Comparison of ENCODE assay signal across 27 mouse cellular contexts in the genomic region with DNA sequence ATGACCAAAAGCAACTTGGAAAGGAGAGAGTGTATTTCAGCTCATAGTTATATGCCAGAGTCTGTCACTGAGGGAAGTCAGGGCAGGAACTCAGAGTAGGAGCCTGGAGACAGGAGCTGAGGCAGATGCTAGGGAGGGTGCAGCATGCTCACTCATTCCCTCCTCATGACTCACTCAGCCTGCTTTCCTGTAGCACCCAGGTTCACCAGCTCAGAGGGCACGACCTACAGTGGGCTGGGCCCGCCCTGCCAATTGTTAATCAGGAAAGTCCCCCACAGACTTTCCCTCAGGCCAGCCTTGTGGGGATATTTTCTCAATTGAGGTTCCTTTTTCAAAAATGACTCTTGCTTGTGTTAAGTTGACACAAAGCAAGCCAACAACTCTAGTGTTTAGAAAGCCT. TPM values are rescaled to one million over a fixed set of nuclear protein-coding genes. Genes with fewer than 3 reads are reported as not detected.
DNase-seq lines count a peak whose midpoint lies in the region; ATAC-seq and TF ChIP-seq lines count a peak whose summit lies in the region.
"Had no signal": no experiment of that assay in that cellular context is flagged by ENCODE, and none has a peak within 500 bp of the region (broad histone marks: within the 10 kb centered on the region; RNA-seq: fewer than 3 reads in every experiment).

No protein-coding gene starts in this region.

- intact Hi-C loops in heart, adult 2 months (cut with DNase I), result no loop called here

- H3K79me2 ChIP-seq in heart, adult 2 months (replicated peaks; ENCODE audit: control insufficient read depth, insufficient read depth, low read length), result no peaks in the 10 kb centered on the region
- H3K79me2 ChIP-seq in CH12.LX (replicated peaks; ENCODE audit: control insufficient read depth, extremely low read depth, insufficient read depth, poor library complexity, severe bottlenecking), result no peaks in the 10 kb centered on the region

- H3K27me3 ChIP-seq in heart, adult 2 months (ENCODE audit: control insufficient read depth, insufficient read depth, low read length), result no peaks in the 10 kb centered on the region
- no peaks in the 10 kb centered on the region for H3K27me3 ChIP-seq in CH12.LX (replicated peaks)
- H3K27me3 ChIP-seq in Patski, result no peaks in the 10 kb centered on the region
- H3K27me3 ChIP-seq: heart, embryonic 12.5 days; heart, embryonic 15.5 days; hindbrain, embryonic 13.5 days; intestine, embryonic 15.5 days had no signal

- no peaks in the 10 kb centered on the region for H3K9me3 ChIP-seq in CH12.LX (replicated peaks; ENCODE audit: low read length)
- H3K9me3 ChIP-seq: heart, embryonic 12.5 days; heart, embryonic 15.5 days; hindbrain, embryonic 10.5 days; hindbrain, embryonic 13.5 days; intestine, embryonic 15.5 days had no signal

- POLR2A ChIA-PET in Patski (lab: Charles Lee), result no interaction called here

- TF ChIP-seq EP300 in heart, adult 2 months (IDR thresholded peaks at IDR 0.05; ENCODE audit: insufficient read depth, low read depth, low read length), result no peak
- no peak for TF ChIP-seq EP300 in CH12.LX (IDR thresholded peaks at IDR 0.05; ENCODE audit: low read length)

- no peak overlapping the region for H3K4me3 ChIP-seq in heart, adult 2 months
- no peak overlapping the region for H3K4me3 ChIP-seq in CH12.LX (replicated peaks in 1 of 3; ENCODE audit: low read depth in 2 of 3, low read length in 2 of 3, poor library complexity in 1 of 3)
- H3K4me3 ChIP-seq: heart, embryonic 12.5 days; heart, embryonic 15.5 days; hindbrain, embryonic 10.5 days; hindbrain, embryonic 13.5 days; intestine, embryonic 15.5 days had no signal

- TF ChIP-seq CTCF in heart, adult 2 months (IDR thresholded peaks at IDR 0.05), result no peak
- TF ChIP-seq CTCF in CH12.LX (conservative IDR thresholded peaks at IDR 0.05 in 1 of 2, IDR thresholded peaks at IDR 0.05 in 1 of 2; ENCODE audit: low read depth in 2 of 2, low read length in 2 of 2) (no peak), Patski (IDR thresholded peaks at IDR 0.05) (no peak)

- peak; percentile 72 for DNase-seq in heart, adult 11 months
- no peak for DNase-seq in heart, adult 2 months
- peak; percentile 83 for DNase-seq in 3T3-L1 (ENCODE audit: low read depth, low spot score)
- DNase-seq in CH12.LX (ENCODE audit: extremely low read depth), result peak; percentile 70
- DNase-seq in Patski (ENCODE audit: low read depth, low spot score), result peak; percentile 30
- DNase-seq in kidney, postnatal 4 days, result no peak
- no peak for DNase-seq in ovary, adult 18-20 months (ENCODE audit: low spot score)
- DNase-seq: adrenal gland, postnatal 10 days; adrenal gland, postnatal 36 days; cerebellum, adult 18-20 months; cerebellum, adult 9-10 months; cerebellum, postnatal 14 days; gastrocnemius, postnatal 10 days; gastrocnemius, postnatal 36 days; heart, postnatal 10 days; heart, postnatal 36 days; kidney, adult 11 months; kidney, adult 8-10 months had no signal

- CTCF ChIA-PET in Patski (lab: Charles Lee), result interaction anchor here (1.1 to 1.6 kb wide), 2 partner anchors 12 to 42 kb away, joined by 3 to 9 read pairs; no protein-coding TSS in a partner anchor

- no peaks in the 10 kb centered on the region for H3K4me1 ChIP-seq in heart, adult 2 months (ENCODE audit: control insufficient read depth, insufficient read depth, low read length)
- H3K4me1 ChIP-seq in CH12.LX (ENCODE audit: control insufficient read depth in 1 of 2, insufficient read depth in 2 of 2), result peaks cover 5 to 32% of the 10 kb centered on the region in 2 experiments
- H3K4me1 ChIP-seq: heart, embryonic 12.5 days; heart, embryonic 15.5 days; hindbrain, embryonic 10.5 days; hindbrain, embryonic 13.5 days; intestine, embryonic 15.5 days had no signal

- dilution Hi-C loops in CH12.LX (cut with MboI; ENCODE audit: extremely low pct_ligation_motif_present, extremely low pct_unique_long_range_greater_than_20kb, low sequenced_read_pairs), result no loop called here

- TF ChIP-seq POLR2A in heart, adult 2 months (IDR thresholded peaks at IDR 0.05; ENCODE audit: insufficient read depth, low read depth, low read length), result no peak
- no peak for TF ChIP-seq POLR2A in CH12.LX (IDR thresholded peaks at IDR 0.05; ENCODE audit: low read depth, low read length)

- no peak overlapping the region for H3K4me2 ChIP-seq in CH12.LX (ENCODE audit: insufficient read depth, low read depth, poor library complexity, severe bottlenecking)
- H3K4me2 ChIP-seq: heart, embryonic 12.5 days; heart, embryonic 15.5 days; hindbrain, embryonic 13.5 days; intestine, embryonic 15.5 days had no signal

- no peak overlapping the region for H3K27ac ChIP-seq in heart, adult 2 months
- no peak overlapping the region for H3K27ac ChIP-seq in CH12.LX (ENCODE audit: insufficient read depth, low read depth)
- H3K27ac ChIP-seq: heart, embryonic 15.5 days; hindbrain, embryonic 10.5 days; hindbrain, embryonic 13.5 days; intestine, embryonic 15.5 days had no signal

- H3K36me3 ChIP-seq in heart, adult 2 months (ENCODE audit: control insufficient read depth, insufficient read depth, low read length), result peaks cover 3% of the 10 kb centered on the region; the same call in 1 of the 2 replicates
- H3K36me3 ChIP-seq in CH12.LX (replicated peaks in 1 of 2; ENCODE audit: control insufficient read depth in 1 of 2, insufficient read depth in 1 of 2, low read length in 1 of 2), result peaks cover 43 to 73% of the 10 kb centered on the region in 2 experiments

- no peak for ATAC-seq in Patski
- no peak for ATAC-seq in erythroid progenitor cell, adult 5-6 weeks (replicated peaks; ENCODE audit: low FRiP score, poor library complexity, severe bottlenecking)
- ATAC-seq: CD4-positive, CD25-positive, alpha-beta regulatory T cell, adult 4 months; forebrain, embryonic 16.5 days; hindbrain, embryonic 16.5 days; intestine, embryonic 15.5 days had no signal

- no peak for TF ChIP-seq RAD21 in CH12.LX (IDR thresholded peaks at IDR 0.05; ENCODE audit: low read depth, low read length)

- no peak overlapping the region for H3K9ac ChIP-seq in heart, adult 2 months (ENCODE audit: low read depth, low read length)
- H3K9ac ChIP-seq in CH12.LX (ENCODE audit: insufficient read depth, low read depth), result no peak overlapping the region
- H3K9ac ChIP-seq: heart, embryonic 12.5 days; heart, embryonic 15.5 days; hindbrain, embryonic 13.5 days; intestine, embryonic 15.5 days had no signal

- in situ Hi-C loops in CH12.LX (cut with MboI; ENCODE audit: low pct_ligation_motif_present, low pct_unique_long_range_greater_than_20kb, low sequenced_read_pairs), result no loop called here
- in situ Hi-C loops in Patski (cut with MboI; ENCODE audit: low pct_unique_long_range_greater_than_20kb), result no loop called here

- WGBS in heart, adult 2 months, result 56% methylated on average over 2 of the region's 2 CpGs

TF ChIP-seq in CH12.LX, 34 proteins besides CTCF, POLR2A, EP300 and RAD21:
- TF ChIP-seq IRF4 (IDR thresholded peaks at IDR 0.05; ENCODE audit: low read depth, low read length) (0 out of 2 replicates have a peak, but pooled peaks have one; percentile 20), NELFE (IDR thresholded peaks at IDR 0.05; ENCODE audit: low read depth, low read length) (no peak), ETS1 (conservative IDR thresholded peaks at IDR 0.05; ENCODE audit: low read depth, low read length) (peak; percentile 26; the same call in 1 of the 2 replicates)

RNA-seq across cellular contexts. Expression of gene Zfand4, which starts 23.7 kb away (rescaled TPM):
- total RNA-seq in heart, adult 2 months (2021), result 1 to 10 TPM; 3.2 to 4.0 TPM
- polyA plus RNA-seq in heart, adult 2 months (2012; rRNA removed), result 1.8 and 2.9 TPM in 2 replicates
- total RNA-seq in CH12.LX (2012; rRNA removed) (3.0 and 3.1 TPM in 2 replicates), CH12.LX (2014; rRNA removed) (2.2 and 2.7 TPM in 2 replicates)
- polyA plus RNA-seq in CH12.LX (2012; ENCODE audit: insufficient read length, low read depth) (3.8 and 4.4 TPM in 2 replicates), Patski (2021) (3.5 TPM)
- total RNA-seq in erythroid progenitor cell, adult 5-6 weeks (2015; ENCODE audit: low replicate concordance), result 5.0 and 11.5 TPM in 2 replicates
- 10.0 and 27.3 TPM in 2 replicates for total RNA-seq in erythroid progenitor cell, adult 5-6 weeks (2017; ENCODE audit: low replicate concordance)

RNA-seq across cellular contexts. Expression of gene Washc2, which starts 32.5 kb away (rescaled TPM):
- total RNA-seq in heart, adult 2 months (2021), result 10 to 100 TPM; 18.1 to 24.5 TPM
- 17.7 and 25.4 TPM in 2 replicates for polyA plus RNA-seq in heart, adult 2 months (2012; rRNA removed)
- total RNA-seq in CH12.LX (2012; rRNA removed) (37.4 and 39.6 TPM in 2 replicates), CH12.LX (2014; rRNA removed) (37.3 and 42.6 TPM in 2 replicates)
- polyA plus RNA-seq in CH12.LX (2012; ENCODE audit: insufficient read length, low read depth) (51.7 and 59.3 TPM in 2 replicates), Patski (2021) (92.9 TPM)
- 12.3 and 18.4 TPM in 2 replicates for total RNA-seq in erythroid progenitor cell, adult 5-6 weeks (2015; ENCODE audit: low replicate concordance)
- 16.5 and 19.1 TPM in 2 replicates for total RNA-seq in erythroid progenitor cell, adult 5-6 weeks (2017; ENCODE audit: low replicate concordance)

RNA-seq across cellular contexts. Expression of gene Tmcc1, which starts 47.1 kb away (rescaled TPM):
- total RNA-seq in heart, adult 2 months (2021), result 10 to 100 TPM; 32.1 to 33.8 TPM
- polyA plus RNA-seq in heart, adult 2 months (2012; rRNA removed), result 16.7 and 28.9 TPM in 2 replicates
- 52.6 and 60.8 TPM in 2 replicates for total RNA-seq in CH12.LX (2012; rRNA removed)
- 3.6 and 3.9 TPM in 2 replicates for total RNA-seq in CH12.LX (2014; rRNA removed)
- polyA plus RNA-seq in CH12.LX (2012; ENCODE audit: insufficient read length, low read depth), result 3.7 TPM in 2 replicates
- 24.3 TPM for polyA plus RNA-seq in Patski (2021)
- total RNA-seq in erythroid progenitor cell, adult 5-6 weeks (2015; ENCODE audit: low replicate concordance), result 10.5 and 12.6 TPM in 2 replicates
- 11.0 and 13.5 TPM in 2 replicates for total RNA-seq in erythroid progenitor cell, adult 5-6 weeks (2017; ENCODE audit: low replicate concordance)

Comparison
In these comparisons a context has a peak if more than half of its experiments do, and no peak if none do; other contexts are left out.
1. DNase-seq: peak in heart, adult 11 months (single experiment), 3T3-L1 (single experiment), CH12.LX (single experiment) and Patski (single experiment); none in heart, adult 2 months (0 of 2), kidney, postnatal 4 days (0 of 2) and ovary, adult 18-20 months (single experiment).